Mouse (Mus musculus) neural tube, embryonic 14.5 days (tissue): Measurements from ENCODE around the gene B430306N03Rik. TPM values are rescaled to one million over a fixed set of nuclear protein-coding genes. Genes with fewer than 3 reads are reported as not detected.
"Not testable (repeated sequence)": the region's sequence is repeated elsewhere in the genome, so short reads cannot be mapped to it uniquely, and the experiment has no call there.

ENCODE experiments used
- ATAC-seq: fragments of 200-750 bp; cut with Nextera tagmentation; 2 replicates; pipeline ENCODE4 v1.8.0; 2017; ENCODE audit warnings: low read depth, mild to moderate bottlenecking, moderate TSS enrichment, moderate library complexity
- H3K27ac ChIP-seq: fragments of 300-500 bp; sonication (generic); 2 replicates; pipeline ENCODE4 v1.5.1; 2014; ENCODE audit warnings: low read depth, mild to moderate bottlenecking, control low read depth, low read length, moderate library complexity, mixed read lengths
- H3K27me3 ChIP-seq: fragments of 300-500 bp; sonication (generic); 2 replicates; pipeline ENCODE4 v1.6.1; 2014; ENCODE audit warnings: low read length; ENCODE audit not compliant: control insufficient read depth, insufficient read depth
- H3K36me3 ChIP-seq: fragments of 300-500 bp; sonication (generic); 2 replicates; pipeline ENCODE4 v1.6.1; 2014; ENCODE audit warnings: low read length, mixed read lengths; ENCODE audit not compliant: control insufficient read depth, insufficient read depth
- H3K4me1 ChIP-seq: fragments of 300-500 bp; sonication (generic); 2 replicates; pipeline ENCODE4 v1.6.1; 2014; ENCODE audit warnings: low read length; ENCODE audit not compliant: control insufficient read depth, insufficient read depth
- H3K4me2 ChIP-seq: fragments of 300-500 bp; sonication (generic); 2 replicates; pipeline ENCODE4 v1.6.1; 2014; ENCODE audit warnings: mild to moderate bottlenecking, low read depth, low read length, control low read depth
- H3K4me3 ChIP-seq: fragments of 300-500 bp; sonication (generic); 2 replicates; pipeline ENCODE4 v1.5.1; 2014; ENCODE audit warnings: low read depth, low read length, control low read depth, mixed read lengths
- H3K9ac ChIP-seq: fragments of 300-500 bp; sonication (generic); replicated peaks from 2 replicates; pipeline ENCODE4 v1.6.1; 2014; ENCODE audit warnings: low read depth, mild to moderate bottlenecking, control low read depth, low read length, mixed read lengths
- H3K9me3 ChIP-seq: fragments of 300-500 bp; sonication (generic); 2 replicates; pipeline ENCODE4 v1.6.1; 2016; ENCODE audit warnings: low read length; ENCODE audit not compliant: control insufficient read depth
- WGBS: fragments of 180-500 bp; shearing (Covaris S2); extraction: QIAGEN DNeasy Blood & Tissue Kit; methylation state at CpG from one replicate; pipeline ENCODE4 v1.1.7; 2014; 5-methylcytosine and 5-hydroxymethylcytosine counted together
- polyA plus RNA-seq: library from polyadenylated mRNA; unstranded; fragments of >200 nt; fragmentation: Nextera tagmentation; extraction: Ambion mirVana; gene quantifications from 2 replicates; pipeline ENCODE4 v1.2.1, GENCODE M21; 2014

The B430306N03Rik gene
- polyA plus RNA-seq, 1 experiment from 2014 or later: not detected

- ATAC-seq: no peak
- Histone ChIP-seq H3K27ac (no peak within 1 kb of the TSS), H3K4me1 (no peaks in the 10 kb centered on the region), H3K9me3 (no peaks in the 10 kb centered on the region), H3K4me3 (no peak within 1 kb of the TSS), H3K36me3 (no peaks in the 10 kb centered on the region), H3K9ac (no peak within 1 kb of the TSS), H3K27me3 (no peaks in the 10 kb centered on the region), H3K4me2 (no peak within 1 kb of the TSS)
- 91% methylated on average over 5 of the region's 5 CpGs for WGBS
Measured at GRCm38 (mm10) chr17:48346231-48346630, 30.3 kb downstream of the B430306N03Rik start, which contains the start of gene Trem2. TSS of gene Trem2 (plus strand) at chr17:48346401.

DNA sequence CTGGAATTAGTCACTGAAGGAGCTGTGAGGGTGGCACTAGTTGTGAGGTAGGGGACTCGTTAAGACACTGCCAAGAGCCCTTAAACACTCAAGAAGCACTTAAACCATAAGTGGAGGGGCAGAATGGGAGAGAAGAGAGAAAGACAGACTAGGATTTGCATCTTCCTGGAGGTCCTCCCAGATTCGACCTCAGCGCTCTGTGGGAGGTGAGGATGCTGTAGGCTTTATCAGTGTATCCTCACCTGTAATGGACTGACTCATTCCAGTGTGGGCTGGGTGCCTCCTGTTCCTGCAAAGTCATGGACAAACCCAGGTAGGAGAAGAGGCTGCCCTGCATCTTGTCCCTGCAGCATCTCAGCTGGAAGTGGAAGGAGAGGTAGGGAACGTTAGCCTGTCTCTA lies 30.9 kb downstream of the B430306N03Rik start:
- Histone ChIP-seq H3K27me3 (no peaks in the 10 kb centered on the region), H3K4me3 (no peak overlapping the region), H3K4me2 (no peak overlapping the region), H3K4me1 (no peaks in the 10 kb centered on the region), H3K27ac (no peak overlapping the region), H3K9ac (no peak overlapping the region), H3K36me3 (no peaks in the 10 kb centered on the region), H3K9me3 (no peaks in the 10 kb centered on the region)
- ATAC-seq: no peak
- 71% methylated on average over 4 of the region's 4 CpGs for WGBS

GRCm38 (mm10) chr17:48347287-48347686 lies 31.3 kb downstream of the B430306N03Rik start:
- Histone ChIP-seq H3K27me3 (no peaks in the 10 kb centered on the region), H3K9ac (no peak overlapping the region), H3K4me2 (no peak overlapping the region), H3K4me1 (no peaks in the 10 kb centered on the region), H3K27ac (no peak overlapping the region), H3K4me3 (no peak overlapping the region), H3K36me3 (no peaks in the 10 kb centered on the region), H3K9me3 (no peaks in the 10 kb centered on the region)
- ATAC-seq: no peak
- WGBS: 88% methylated on average over 2 of the region's 2 CpGs

DNA sequence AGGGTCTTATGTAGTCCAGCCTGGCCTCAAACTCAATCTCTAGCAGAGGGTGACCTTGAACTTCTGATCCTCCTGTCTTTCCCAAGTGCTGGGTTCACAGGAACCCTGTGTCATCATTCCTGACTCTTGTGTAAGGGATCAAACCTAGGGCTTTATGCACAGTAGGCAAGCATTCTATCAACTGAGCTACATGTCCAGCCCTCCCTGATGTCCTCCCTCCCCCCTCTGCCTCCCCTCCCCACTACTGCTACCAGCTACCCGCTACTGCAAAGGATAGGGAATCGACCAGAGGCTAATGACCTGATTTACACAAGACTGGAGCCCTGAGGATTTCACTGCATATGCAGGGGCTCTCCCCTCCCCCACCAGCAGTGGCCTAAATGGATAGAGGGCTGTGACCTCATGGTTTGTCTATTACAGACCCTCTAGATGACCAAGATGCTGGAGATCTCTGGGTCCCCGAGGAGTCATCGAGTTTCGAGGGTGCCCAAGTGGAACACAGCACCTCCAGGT lies 34.8 kb downstream of the B430306N03Rik start:
- H3K4me2 ChIP-seq: no peak overlapping the region
- no peak overlapping the region for H3K9ac ChIP-seq
- H3K27ac ChIP-seq: no peak overlapping the region
- no peak for ATAC-seq
- no peak overlapping the region for H3K4me3 ChIP-seq
- no peaks in the 10 kb centered on the region for H3K27me3 ChIP-seq
- H3K36me3 ChIP-seq: no peaks in the 10 kb centered on the region
- H3K9me3 ChIP-seq: no peaks in the 10 kb centered on the region
- WGBS: 70% methylated on average over 5 of the region's 5 CpGs
- H3K4me1 ChIP-seq: no peaks in the 10 kb centered on the region

DNA sequence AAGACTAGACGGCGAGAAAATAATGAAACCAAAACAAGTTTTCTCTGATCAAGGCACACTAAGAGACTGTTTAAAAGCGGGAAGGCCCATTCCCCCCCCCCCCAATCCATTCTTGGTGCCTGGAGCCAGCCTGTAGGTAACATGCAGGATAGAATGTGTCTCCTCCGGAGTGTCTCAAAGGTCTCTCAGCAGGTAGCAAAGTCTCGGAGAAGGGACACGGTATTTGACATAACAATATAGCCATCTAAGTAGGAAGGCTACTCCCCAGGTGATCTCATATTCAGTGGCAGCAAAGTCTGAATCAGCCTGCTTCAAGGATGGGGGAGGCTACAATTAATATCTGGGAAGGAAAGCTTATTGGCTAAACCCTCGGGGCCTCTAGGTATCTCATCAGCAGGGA lies 37.0 kb downstream of the B430306N03Rik start:
- ATAC-seq, H3K9me3 ChIP-seq, H3K4me2 ChIP-seq, H3K4me3 ChIP-seq, H3K36me3 ChIP-seq, H3K4me1 ChIP-seq, H3K9ac ChIP-seq, H3K27ac ChIP-seq, H3K27me3 ChIP-seq: not testable (repeated sequence)
- WGBS: 73% methylated on average over 7 of the region's 7 CpGs

DNA sequence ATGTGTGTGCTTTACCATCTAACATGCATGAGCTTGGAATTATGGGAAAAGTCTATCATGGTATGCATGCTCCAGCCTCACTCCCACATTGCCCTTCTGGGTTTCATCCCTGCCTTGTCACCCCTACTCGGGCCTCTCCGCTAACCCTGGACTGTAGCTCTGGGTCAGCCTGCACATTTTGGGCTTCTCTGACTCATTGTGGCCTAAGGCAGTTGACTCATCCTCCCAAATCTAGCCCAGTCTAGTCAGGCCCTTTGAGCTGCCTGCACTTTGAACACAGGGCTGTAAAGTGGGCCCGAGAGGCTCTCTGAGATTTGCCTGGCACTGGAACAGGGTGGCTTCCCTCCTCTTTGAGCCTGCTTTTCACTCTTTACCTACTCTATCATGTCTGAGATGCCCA lies 39.9 kb downstream of the B430306N03Rik start:
- H3K36me3 ChIP-seq: no peaks in the 10 kb centered on the region
- H3K9me3 ChIP-seq: no peaks in the 10 kb centered on the region
- whole genome bisulfite sequencing: 92% methylated on average over 3 of the region's 3 CpGs
- no peak overlapping the region for H3K4me3 ChIP-seq
- H3K4me2 ChIP-seq: no peak overlapping the region
- ATAC-seq: no peak
- no peak overlapping the region for H3K27ac ChIP-seq
- no peaks in the 10 kb centered on the region for H3K4me1 ChIP-seq
- no peaks in the 10 kb centered on the region for H3K27me3 ChIP-seq
- H3K9ac ChIP-seq: no peak overlapping the region

GRCm38 (mm10) chr17:48357892-48358291 lies 42.0 kb downstream of the B430306N03Rik start:
- WGBS: 38% methylated on average over 2 of the region's 2 CpGs

DNA sequence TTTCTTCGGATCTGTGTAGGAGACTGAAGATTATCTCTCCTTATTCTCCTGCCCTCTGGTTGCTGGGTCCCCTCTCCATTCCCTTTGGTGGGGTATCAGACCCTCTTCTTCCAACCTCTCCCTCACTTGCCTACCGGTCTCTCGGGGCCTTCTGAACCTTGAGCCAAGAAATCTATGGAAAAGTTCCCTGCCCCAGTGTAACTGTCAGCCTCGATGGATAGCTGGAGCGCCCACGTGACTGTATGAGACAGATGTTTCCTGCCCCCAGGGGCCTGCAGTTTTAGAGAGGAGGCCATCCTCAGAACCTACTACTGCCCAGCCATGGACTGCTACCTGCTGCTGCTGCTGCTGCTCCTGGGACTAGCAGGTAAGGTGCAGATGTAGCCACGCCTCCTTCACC lies 43.7 kb downstream of the B430306N03Rik start, which contains the start of gene Treml1:
Treml1 (plus strand) TSS at position 301 of the 400 bp plus-strand sequence.
- H3K4me2 ChIP-seq: no peak within 1 kb of the TSS
- WGBS: 80% methylated on average over 7 of the region's 7 CpGs
- H3K4me3 ChIP-seq: no peak within 1 kb of the TSS

More at GRCm38 (mm10) chr17:48357892-48358291, 42.0 kb downstream of the B430306N03Rik start:
- no peaks in the 10 kb centered on the region for H3K9me3 ChIP-seq
- no peak for ATAC-seq
- no peak overlapping the region for H3K4me3 ChIP-seq
- no peak overlapping the region for H3K9ac ChIP-seq
- no peaks in the 10 kb centered on the region for H3K36me3 ChIP-seq
- no peak overlapping the region for H3K4me2 ChIP-seq
- H3K27ac ChIP-seq: no peak overlapping the region
- no peaks in the 10 kb centered on the region for H3K27me3 ChIP-seq
- no peaks in the 10 kb centered on the region for H3K4me1 ChIP-seq

DNA sequence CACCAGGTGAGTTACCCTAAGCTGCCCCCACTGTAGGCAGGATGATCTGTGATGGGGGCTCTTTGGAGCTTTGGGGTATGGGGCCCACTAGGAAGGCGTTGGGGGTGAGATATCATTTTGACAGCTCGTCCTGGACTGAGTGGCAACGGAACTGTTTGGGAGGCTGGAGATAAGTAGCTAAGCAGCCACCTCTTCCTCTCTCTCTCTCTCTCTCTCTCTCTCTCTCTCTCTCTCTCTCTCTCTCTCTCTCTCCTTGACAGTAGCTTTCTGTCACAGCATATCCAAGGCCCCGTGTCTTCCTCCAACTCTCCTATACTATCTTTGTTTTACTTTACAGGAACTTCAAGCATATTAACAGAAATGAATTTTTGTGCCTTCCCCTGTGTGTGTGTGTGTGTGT lies 44.5 kb downstream of the B430306N03Rik start:
- Histone ChIP-seq H3K9me3 (no peaks in the 10 kb centered on the region), H3K4me3 (no peak overlapping the region), H3K4me1 (no peaks in the 10 kb centered on the region), H3K27ac (no peak overlapping the region), H3K27me3 (no peaks in the 10 kb centered on the region), H3K4me2 (no peak overlapping the region), H3K9ac (no peak overlapping the region), H3K36me3 (no peaks in the 10 kb centered on the region)
- WGBS: 84% methylated on average over 4 of the region's 4 CpGs
- ATAC-seq: no peak

More for the DNA sequence above, 43.7 kb downstream of the B430306N03Rik start, which contains the start of gene Treml1:
- Histone ChIP-seq H3K4me1 (no peaks in the 10 kb centered on the region), H3K9ac (no peak within 1 kb of the TSS), H3K27me3 (no peaks in the 10 kb centered on the region), H3K9me3 (no peaks in the 10 kb centered on the region), H3K36me3 (no peaks in the 10 kb centered on the region), H3K27ac (no peak within 1 kb of the TSS)
- ATAC-seq: no peak
